7 mouse cellular contexts compared by ENCODE assay signal in genomic region chr7:124198811-124199570, GRCm38 (mm10).
A peak's percentile ranks its signal among the peaks of the same experiment; 100 is the strongest.
DNase-seq lines count a peak whose midpoint lies in the region; ATAC-seq and TF ChIP-seq lines count a peak whose summit lies in the region.

No protein-coding gene starts in this region.

- in situ Hi-C loops in ES-E14 (cut with MboI; ENCODE audit: low sequenced_read_pairs in 2 of 2, unreplicated experiment in 2 of 2) = no loop called here

- H3K36me3 ChIP-seq in ES-E14 (ENCODE audit: control insufficient read depth, insufficient read depth, low read length, poor library complexity, severe bottlenecking) = no peaks in the 10 kb centered on the region
- H3K36me3 ChIP-seq in forebrain, postnatal 0 days (ENCODE audit: insufficient read depth) = no peaks in the 10 kb centered on the region

- TF ChIP-seq POLR2A in brain, embryonic 14.5 days (IDR thresholded peaks at IDR 0.05; ENCODE audit: borderline replicate concordance, extremely low read depth, insufficient read depth, insufficient read length, poor library complexity, severe bottlenecking) = no peak

- no peak overlapping the region for H3K4me3 ChIP-seq in ES-E14 (ENCODE audit: insufficient read depth in 1 of 2, low read depth in 1 of 2, low read length in 2 of 2, poor library complexity in 1 of 2, severe bottlenecking in 1 of 2)
- no peak overlapping the region for H3K4me3 ChIP-seq in layer of hippocampus, adult 2 months
- no peak overlapping the region for H3K4me3 ChIP-seq in forebrain, postnatal 0 days (ENCODE audit: low read depth, low read length)

- no peak overlapping the region for H3K4me2 ChIP-seq in forebrain, postnatal 0 days (ENCODE audit: low read depth)

- no peak for TF ChIP-seq CTCF in brain, embryonic 14.5 days (IDR thresholded peaks at IDR 0.05; ENCODE audit: borderline replicate concordance, extremely low read depth, insufficient read depth, insufficient read length)
- no peak for TF ChIP-seq CTCF in layer of hippocampus, adult 2 months (conservative IDR thresholded peaks at IDR 0.05)
- no peak for TF ChIP-seq CTCF in forebrain, postnatal 0 days (IDR thresholded peaks at IDR 0.05; ENCODE audit: low read depth)

- ATAC-seq in forebrain, postnatal 0 days = no peak

- peak; percentile 10 for DNase-seq in kidney, postnatal 10 days
- DNase-seq in kidney, postnatal 36 days = no peak
- DNase-seq in ES-E14 (ENCODE audit: low read depth, low spot score) = peak; percentile 19
- DNase-seq in brain, embryonic 14.5 days (ENCODE audit: low read depth) = peak; percentile 43
- peak; percentile 39 to 77 for DNase-seq in layer of hippocampus, adult 2 months (ENCODE audit: low spot score in 2 of 2)
- no peak for DNase-seq in urinary bladder, adult 18-20 months (ENCODE audit: low spot score in 2 of 2)
- no peak for DNase-seq in forebrain, postnatal 0 days

- no peaks in the 10 kb centered on the region for H3K4me1 ChIP-seq in ES-E14 (ENCODE audit: control insufficient read depth in 2 of 2, insufficient read depth in 2 of 2, low read length in 2 of 2, poor library complexity in 1 of 2)
- H3K4me1 ChIP-seq in forebrain, postnatal 0 days (ENCODE audit: insufficient read depth) = no peaks in the 10 kb centered on the region

- no peaks in the 10 kb centered on the region for H3K27me3 ChIP-seq in forebrain, postnatal 0 days (ENCODE audit: insufficient read depth, low read length)

- WGBS in forebrain, postnatal 0 days = 77% methylated on average over 6 of the region's 6 CpGs

- no peak overlapping the region for H3K27ac ChIP-seq in ES-E14 (ENCODE audit: insufficient read depth, low read depth, low read length, poor library complexity, severe bottlenecking)
- peak overlapping the region; percentile 67 for H3K27ac ChIP-seq in layer of hippocampus, adult 2 months
- no peak overlapping the region for H3K27ac ChIP-seq in forebrain, postnatal 0 days (ENCODE audit: low read depth, low read length)

- no peak overlapping the region for H3K9ac ChIP-seq in ES-E14 (ENCODE audit: insufficient read depth, low read depth, low read length, poor library complexity, severe bottlenecking)
- H3K9ac ChIP-seq in forebrain, postnatal 0 days = no peak overlapping the region

- H3K9me3 ChIP-seq in ES-E14 (ENCODE audit: control insufficient read depth, insufficient read depth, low read depth, low read length) = no peaks in the 10 kb centered on the region
- H3K9me3 ChIP-seq in forebrain, postnatal 0 days (ENCODE audit: low read length) = no peaks in the 10 kb centered on the region

TF ChIP-seq in ES-E14, 5 proteins besides CTCF, POLR2A, EP300 and RAD21:
- TF ChIP-seq MAFK (IDR thresholded peaks at IDR 0.05; ENCODE audit: insufficient read depth, low read depth, low read length) (no peak), CHD2 (IDR thresholded peaks at IDR 0.05; ENCODE audit: low read depth, low read length) (no peak), ZC3H11A (IDR thresholded peaks at IDR 0.05; ENCODE audit: borderline replicate concordance, low read depth, low read length) (no peak), HCFC1 (IDR thresholded peaks at IDR 0.05; ENCODE audit: borderline replicate concordance, insufficient read depth, low read length) (no peak), ZNF384 (IDR thresholded peaks at IDR 0.05; ENCODE audit: low read depth, low read length) (no peak)
TF ChIP-seq in ES-E14: peak in this region for 0.

Comparison
In these comparisons a context has a peak if more than half of its experiments do, and no peak if none do; other contexts are left out.
1. DNase-seq: peak in kidney, postnatal 10 days (single experiment), ES-E14 (single experiment), brain, embryonic 14.5 days (single experiment) and layer of hippocampus, adult 2 months (2 of 2); none in kidney, postnatal 36 days (0 of 2), urinary bladder, adult 18-20 months (0 of 2) and forebrain, postnatal 0 days (single experiment).